Mouse (Mus musculus) erythroblast, embryonic 14.5 days (primary cell): ENCODE results near the gene Synj2.

Experiments used
- GATA1 ChIP-seq: IDR thresholded peaks from 2 replicates; pipeline ENCODE4 v1.6.1; 2012; ENCODE audit warnings: low read length, inconsistent platforms, mixed read lengths
- TAL1 ChIP-seq: IDR thresholded peaks from 3 replicates; pipeline ENCODE4 v1.6.1; 2012; ENCODE audit warnings: low read length, inconsistent platforms, mixed read lengths

- TF ChIP-seq TAL1: no peak
- no peak for TF ChIP-seq GATA1
These were observed 15.4 kb downstream of the Synj2 start for GRCm38 (mm10) chr17:5956350-5957000.
